Mouse (Mus musculus) Muller cell, postnatal 12 days (primary cell): ENCODE data around the gene Tspear.
"Not testable (repeated sequence)": the region's sequence is repeated elsewhere in the genome, so short reads cannot be mapped to it uniquely, and the experiment has no call there.

ENCODE experiments used
- DNase-seq: peaks from one replicate; pipeline ENCODE4 v3.0.0-alpha.2; 2015; ENCODE audit errors: inconsistent ontology term

Tspear gene

GRCm38 (mm10) chr10:77788621-77789020 is 102.3 kb downstream of the Tspear start:
- DNase-seq: no peak

- no peak for DNase-seq
Observed at GRCm38 (mm10) chr10:77794976-77795375, 108.6 kb downstream of the Tspear start, which contains the start of gene Gm9639. TSS of gene Gm9639 (minus strand) at chr10:77795076.

- DNase-seq: no peak
Observed at GRCm38 (mm10) chr10:77797677-77798076, 111.3 kb downstream of the Tspear start.

GRCm38 (mm10) chr10:77798164-77798920 is 112.0 kb downstream of the Tspear start:
- DNase-seq: not testable (repeated sequence)

GRCm38 (mm10) chr10:77798921-77799508 is 112.6 kb downstream of the Tspear start, which contains the start of gene Gm19668:
TSS of gene Gm19668 (minus strand) at chr10:77799133.
- no peak for DNase-seq

- no peak for DNase-seq
Observed at GRCm38 (mm10) chr10:77804095-77804494, 117.7 kb downstream of the Tspear start.

- no peak for DNase-seq
Observed at GRCm38 (mm10) chr10:77811743-77812142, 125.4 kb downstream of the Tspear start, which contains the start of gene Gm9507. TSS of gene Gm9507 (minus strand) at chr10:77811843.

- DNase-seq: no peak
Observed at GRCm38 (mm10) chr10:77814382-77814781, 128.0 kb downstream of the Tspear start, which contains the start of gene Gm2696. TSS of gene Gm2696 (plus strand) at chr10:77814682.

- no peak for DNase-seq
Observed at GRCm38 (mm10) chr10:77815514-77815913, 129.1 kb downstream of the Tspear start.

GRCm38 (mm10) chr10:77818523-77818922 is 132.2 kb downstream of the Tspear start:
- no peak for DNase-seq

GRCm38 (mm10) chr10:77819203-77819602 is 132.8 kb downstream of the Tspear start:
- no peak for DNase-seq

- DNase-seq: no peak
Observed at GRCm38 (mm10) chr10:77826951-77827350, 140.6 kb downstream of the Tspear start, which contains the start of gene Krtap10-4. TSS of gene Krtap10-4 (minus strand) at chr10:77827095.

GRCm38 (mm10) chr10:77835647-77836046 is 149.3 kb downstream of the Tspear start, which contains the start of gene Krtap10-10:
TSS of gene Krtap10-10 (plus strand) at chr10:77835947.
- DNase-seq: no peak

GRCm38 (mm10) chr10:77839006-77839405 is 152.6 kb downstream of the Tspear start:
- no peak for DNase-seq

GRCm38 (mm10) chr10:77846503-77846902 is 160.1 kb downstream of the Tspear start, which contains the start of gene Gm36176:
TSS of gene Gm36176 (plus strand) at chr10:77846803.
- no peak for DNase-seq

- DNase-seq: no peak
Observed at GRCm38 (mm10) chr10:77846961-77847360, 160.6 kb downstream of the Tspear start.

- no peak for DNase-seq
Observed at GRCm38 (mm10) chr10:77847538-77847937, 161.2 kb downstream of the Tspear start.

- no peak for DNase-seq
Observed at GRCm38 (mm10) chr10:77852559-77852958, 166.2 kb downstream of the Tspear start, which contains the start of gene Gm10318. TSS of gene Gm10318 (plus strand) at chr10:77852859.

GRCm38 (mm10) chr10:77861675-77862074 is 175.3 kb downstream of the Tspear start, which contains the start of gene Gm3285:
TSS of gene Gm3285 (plus strand) at chr10:77861975.
- DNase-seq: no peak

GRCm38 (mm10) chr10:77864067-77864761 is 177.8 kb downstream of the Tspear start:
- DNase-seq: peak; percentile 32

- DNase-seq: no peak
Observed at GRCm38 (mm10) chr10:77864762-77865143, 178.4 kb downstream of the Tspear start.

GRCm38 (mm10) chr10:77867546-77867945 is 181.2 kb downstream of the Tspear start:
- no peak for DNase-seq
